Mouse (Mus musculus): ENCODE data around the gene Kcna2. TPM values are rescaled to one million over a fixed set of nuclear protein-coding genes. Genes with fewer than 3 reads are reported as not detected.
A peak's percentile ranks its signal among the peaks of the same experiment; 100 is the strongest.

The Kcna2 gene
- total and polyA plus RNA-seq, 3 experiments, result not detected

- Histone ChIP-seq H3K27me3 (replicated peaks) (no peaks in the 10 kb centered on the region), H3K4me1 (ENCODE audit: control insufficient read depth in 1 of 2, insufficient read depth in 2 of 2) (peaks cover 6 to 29% of the 10 kb centered on the region in 2 experiments), H3K4me2 (ENCODE audit: insufficient read depth, low read depth, poor library complexity, severe bottlenecking) (peak overlapping the region; percentile 27), H3K27ac (ENCODE audit: insufficient read depth, low read depth) (no peak overlapping the region), H3K4me3 (replicated peaks in 1 of 3; ENCODE audit: low read depth in 2 of 3, low read length in 2 of 3, poor library complexity in 1 of 3) (no peak overlapping the region), H3K9me3 (replicated peaks; ENCODE audit: low read length) (peaks cover 3% of the 10 kb centered on the region), H3K9ac (ENCODE audit: insufficient read depth, low read depth) (no peak overlapping the region), H3K79me2 (replicated peaks; ENCODE audit: control insufficient read depth, extremely low read depth, insufficient read depth, poor library complexity, severe bottlenecking) (no peaks in the 10 kb centered on the region), H3K36me3 (replicated peaks in 1 of 2; ENCODE audit: control insufficient read depth in 1 of 2, insufficient read depth in 1 of 2, low read length in 1 of 2) (no peaks in the 10 kb centered on the region)
- dilution Hi-C loops (cut with MboI; ENCODE audit: extremely low pct_ligation_motif_present, extremely low pct_unique_long_range_greater_than_20kb, low sequenced_read_pairs) (no loop called here), in situ Hi-C loops (cut with MboI; ENCODE audit: low pct_ligation_motif_present, low pct_unique_long_range_greater_than_20kb, low sequenced_read_pairs) (no loop called here)
- no peak for DNase-seq (ENCODE audit: extremely low read depth)
- TF ChIP-seq EP300 (IDR thresholded peaks at IDR 0.05; ENCODE audit: low read length), result no peak
These were observed 475 bp downstream of the Kcna2 start for GRCm38 (mm10) chr3:107101456-107101786.

- H3K9ac ChIP-seq (ENCODE audit: insufficient read depth, low read depth), result no peak overlapping the region
- TF ChIP-seq POLR2A (IDR thresholded peaks at IDR 0.05; ENCODE audit: low read depth, low read length) (no peak), USF2 (conservative IDR thresholded peaks at IDR 0.05; ENCODE audit: low read depth, low read length) (no peak), TBP (conservative IDR thresholded peaks at IDR 0.05; ENCODE audit: low read depth, low read length) (no peak), BHLHE40 (IDR thresholded peaks at IDR 0.05; ENCODE audit: low read depth, low read length) (no peak), EP300 (IDR thresholded peaks at IDR 0.05; ENCODE audit: low read length) (no peak), SIN3A (IDR thresholded peaks at IDR 0.05; ENCODE audit: low read length) (no peak), NRF1 (IDR thresholded peaks at IDR 0.05; ENCODE audit: low read depth, low read length) (no peak)
- H3K9me3 ChIP-seq (replicated peaks; ENCODE audit: low read length), result peaks cover 3% of the 10 kb centered on the region
- H3K79me2 ChIP-seq (replicated peaks; ENCODE audit: control insufficient read depth, extremely low read depth, insufficient read depth, poor library complexity, severe bottlenecking), result no peaks in the 10 kb centered on the region
- H3K27me3 ChIP-seq (replicated peaks), result no peaks in the 10 kb centered on the region
- H3K4me1 ChIP-seq (ENCODE audit: control insufficient read depth in 1 of 2, insufficient read depth in 2 of 2), result peaks cover 6 to 26% of the 10 kb centered on the region in 2 experiments
- in situ Hi-C loops (cut with MboI; ENCODE audit: low pct_ligation_motif_present, low pct_unique_long_range_greater_than_20kb, low sequenced_read_pairs) (no loop called here), dilution Hi-C loops (cut with MboI; ENCODE audit: extremely low pct_ligation_motif_present, extremely low pct_unique_long_range_greater_than_20kb, low sequenced_read_pairs) (no loop called here)
- H3K27ac ChIP-seq (ENCODE audit: insufficient read depth, low read depth), result no peak overlapping the region
- no peaks in the 10 kb centered on the region for H3K36me3 ChIP-seq (replicated peaks in 1 of 2; ENCODE audit: control insufficient read depth in 1 of 2, insufficient read depth in 1 of 2, low read length in 1 of 2)
- H3K4me3 ChIP-seq (replicated peaks in 1 of 3; ENCODE audit: low read depth in 2 of 3, low read length in 2 of 3, poor library complexity in 1 of 3), result no peak overlapping the region
- no peak for DNase-seq (ENCODE audit: extremely low read depth)
- H3K4me2 ChIP-seq (ENCODE audit: insufficient read depth, low read depth, poor library complexity, severe bottlenecking), result peak overlapping the region; percentile 27
These were observed 1.1 kb downstream of the Kcna2 start for GRCm38 (mm10) chr3:107101787-107102651.

DNA sequence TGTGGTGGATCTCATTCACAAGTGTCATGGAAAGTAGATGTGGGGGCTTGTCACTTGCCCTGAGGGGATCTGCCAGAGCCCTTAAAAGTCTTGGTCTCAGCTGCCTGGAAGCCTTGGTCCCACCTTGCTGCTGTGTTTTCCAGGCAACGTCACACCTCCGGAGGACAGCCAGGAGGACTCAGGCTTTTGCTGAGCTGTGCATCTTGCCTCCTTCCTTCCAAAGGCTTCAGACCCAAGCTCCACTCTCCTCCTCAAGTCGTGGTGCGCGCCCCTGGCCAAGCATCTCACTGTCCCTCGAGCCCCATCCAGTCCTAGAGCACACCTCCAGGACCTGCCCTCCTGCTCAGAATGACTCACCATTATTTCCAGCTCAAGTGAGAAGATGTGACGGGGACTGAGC, 2.1 kb downstream of the Kcna2 start:
- H3K9ac ChIP-seq (ENCODE audit: insufficient read depth, low read depth), result no peak overlapping the region
- no peak overlapping the region for H3K4me3 ChIP-seq (replicated peaks in 1 of 3; ENCODE audit: low read depth in 2 of 3, low read length in 2 of 3, poor library complexity in 1 of 3)
- no peak for DNase-seq (ENCODE audit: extremely low read depth)
- no peak overlapping the region for H3K4me2 ChIP-seq (ENCODE audit: insufficient read depth, low read depth, poor library complexity, severe bottlenecking)
- H3K4me1 ChIP-seq (ENCODE audit: control insufficient read depth in 1 of 2, insufficient read depth in 2 of 2), result peaks cover 3 to 16% of the 10 kb centered on the region in 2 experiments
- no peak overlapping the region for H3K27ac ChIP-seq (ENCODE audit: insufficient read depth, low read depth)
- dilution Hi-C loops (cut with MboI; ENCODE audit: extremely low pct_ligation_motif_present, extremely low pct_unique_long_range_greater_than_20kb, low sequenced_read_pairs), result no loop called here
- H3K79me2 ChIP-seq (replicated peaks; ENCODE audit: control insufficient read depth, extremely low read depth, insufficient read depth, poor library complexity, severe bottlenecking), result no peaks in the 10 kb centered on the region
- in situ Hi-C loops (cut with MboI; ENCODE audit: low pct_ligation_motif_present, low pct_unique_long_range_greater_than_20kb, low sequenced_read_pairs), result no loop called here
- H3K9me3 ChIP-seq (replicated peaks; ENCODE audit: low read length), result peaks cover 3% of the 10 kb centered on the region
- H3K36me3 ChIP-seq (replicated peaks in 1 of 2; ENCODE audit: control insufficient read depth in 1 of 2, insufficient read depth in 1 of 2, low read length in 1 of 2), result no peaks in the 10 kb centered on the region
- H3K27me3 ChIP-seq (replicated peaks), result peaks cover 1% of the 10 kb centered on the region
- TF ChIP-seq MYC (IDR thresholded peaks at IDR 0.05; ENCODE audit: low read depth, low read length), result no peak

All from CH12.LX (cell line).